Mouse (Mus musculus): ENCODE data around the gene Cckar. TPM values are rescaled to one million over a fixed set of nuclear protein-coding genes. Genes with fewer than 3 reads are reported as not detected.
A peak's percentile ranks its signal among the peaks of the same experiment; 100 is the strongest.

Cckar gene
- polyA plus RNA-seq (2015; fragmentation: Nextera tagmentation; extraction: Ambion mirVana), result 1.6 and 2.5 TPM in 2 replicates

DNA sequence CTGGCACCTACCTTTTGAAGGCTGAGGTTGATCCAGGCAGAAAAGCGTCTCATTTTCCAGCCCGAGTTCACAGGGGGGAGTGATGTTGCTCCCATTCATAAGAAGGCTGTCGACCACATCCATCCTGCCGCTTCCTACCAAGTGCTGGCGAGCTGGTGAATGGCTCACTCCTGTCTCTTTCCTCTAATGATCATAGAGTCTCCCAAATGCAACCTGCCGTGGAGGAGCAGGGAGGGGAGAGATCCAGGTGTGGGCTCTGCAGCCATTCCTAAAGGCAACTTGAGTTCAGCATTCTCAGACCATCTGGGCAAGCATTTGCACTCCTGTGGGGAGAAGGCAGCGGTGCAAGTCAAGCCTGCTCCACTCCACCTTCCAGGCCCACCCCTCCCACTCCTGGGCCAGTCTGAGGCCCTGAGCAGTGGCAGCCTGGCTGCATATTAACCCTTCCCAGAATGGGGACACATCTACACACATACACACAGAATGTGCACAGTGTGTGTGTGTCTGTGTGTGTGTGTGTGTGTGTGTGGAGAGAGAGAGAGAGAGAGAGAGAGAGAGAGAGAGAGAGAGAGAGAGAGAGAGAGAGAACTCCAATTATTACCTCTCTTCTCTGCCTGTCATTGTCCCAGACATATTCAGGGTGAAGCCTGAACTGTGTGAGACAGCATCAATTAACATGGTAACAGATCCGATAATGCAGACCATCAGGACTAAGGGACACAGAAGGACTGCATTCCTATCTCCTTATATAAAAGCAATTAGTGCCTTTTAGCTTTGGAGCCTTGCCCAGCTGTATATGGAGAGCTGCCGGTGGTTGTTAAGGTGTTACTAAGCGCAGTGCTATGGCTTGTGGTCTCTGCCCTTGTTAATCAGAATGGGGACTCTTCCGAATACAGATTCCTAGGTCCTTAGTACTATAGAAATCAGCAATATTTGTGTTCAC lies at the start of gene Cckar:
Cckar (minus strand) TSS at position 471 of the 943 bp plus-strand sequence.
- Histone ChIP-seq H3K27me3 (no peaks in the 10 kb centered on the region), H3K27ac (peak within 1 kb of the TSS; percentile 57), H3K36me3 (no peaks in the 10 kb centered on the region), H3K4me3 (replicated peaks) (no peak within 1 kb of the TSS), H3K4me2 (replicated peaks) (peak within 1 kb of the TSS; percentile 3; the same call in 1 of the 2 replicates), H3K9ac (replicated peaks) (no peak within 1 kb of the TSS; the same call in 1 of the 2 replicates), H3K9me3 (no peaks in the 10 kb centered on the region), H3K4me1 (replicated peaks) (peaks cover 29% of the 10 kb centered on the region)
- peak; percentile 88 for ATAC-seq
- WGBS, result 20% methylated on average over 11 of the region's 11 CpGs

DNA sequence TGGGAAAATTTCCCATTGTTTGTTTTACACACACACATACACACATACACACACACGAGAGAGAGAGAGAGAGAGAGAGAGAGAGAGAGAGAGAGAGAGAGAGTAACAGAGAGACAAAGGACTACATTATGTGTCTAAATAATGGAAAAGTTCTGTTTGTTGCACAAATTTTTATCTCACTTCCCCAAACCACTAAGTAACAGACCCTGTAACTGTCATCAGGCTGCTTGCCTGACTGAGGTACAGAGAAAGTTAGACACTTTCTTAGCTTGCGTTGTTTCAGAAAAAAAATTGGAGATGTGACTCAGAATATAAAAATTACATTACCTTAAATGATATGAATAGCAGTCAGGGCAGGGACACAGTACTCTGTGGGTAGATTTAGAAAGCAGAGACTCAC lies 36.6 kb upstream of the Cckar start:
- no peak for ATAC-seq
- Histone ChIP-seq H3K36me3 (no peaks in the 10 kb centered on the region), H3K4me1 (replicated peaks) (no peaks in the 10 kb centered on the region), H3K4me3 (replicated peaks) (no peak overlapping the region), H3K27me3 (no peaks in the 10 kb centered on the region), H3K4me2 (replicated peaks) (no peak overlapping the region), H3K9me3 (no peaks in the 10 kb centered on the region), H3K27ac (no peak overlapping the region), H3K9ac (replicated peaks) (no peak overlapping the region)
- 91% methylated on average over 2 of the region's 2 CpGs for WGBS

DNA sequence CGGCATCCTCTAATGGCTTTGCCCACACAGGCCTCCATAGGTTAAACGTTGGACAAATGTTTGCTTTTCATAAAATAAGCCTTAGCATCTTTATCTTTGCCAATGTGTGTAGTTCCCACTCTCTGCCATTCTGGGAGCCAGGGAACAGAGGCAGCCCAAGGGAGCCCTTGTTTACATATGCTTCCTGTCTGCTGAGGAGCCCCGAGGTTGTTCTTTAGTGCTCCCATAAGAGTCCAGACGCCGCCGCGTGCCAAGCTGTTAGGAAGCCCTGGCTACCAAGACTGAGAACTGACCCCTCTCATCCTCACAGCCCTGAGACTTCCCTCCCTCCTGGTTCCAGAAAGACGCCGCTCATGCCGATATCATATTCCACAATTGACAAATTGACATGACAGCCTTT lies 25.4 kb upstream of the Cckar start:
- H3K4me2 ChIP-seq (replicated peaks), result no peak overlapping the region
- H3K9ac ChIP-seq (replicated peaks), result no peak overlapping the region
- ATAC-seq, result no peak
- no peak overlapping the region for H3K27ac ChIP-seq
- H3K27me3 ChIP-seq, result no peaks in the 10 kb centered on the region
- no peaks in the 10 kb centered on the region for H3K9me3 ChIP-seq
- 76% methylated on average over 10 of the region's 10 CpGs for WGBS
- no peaks in the 10 kb centered on the region for H3K4me1 ChIP-seq (replicated peaks)
- no peak overlapping the region for H3K4me3 ChIP-seq (replicated peaks)
- no peaks in the 10 kb centered on the region for H3K36me3 ChIP-seq

DNA sequence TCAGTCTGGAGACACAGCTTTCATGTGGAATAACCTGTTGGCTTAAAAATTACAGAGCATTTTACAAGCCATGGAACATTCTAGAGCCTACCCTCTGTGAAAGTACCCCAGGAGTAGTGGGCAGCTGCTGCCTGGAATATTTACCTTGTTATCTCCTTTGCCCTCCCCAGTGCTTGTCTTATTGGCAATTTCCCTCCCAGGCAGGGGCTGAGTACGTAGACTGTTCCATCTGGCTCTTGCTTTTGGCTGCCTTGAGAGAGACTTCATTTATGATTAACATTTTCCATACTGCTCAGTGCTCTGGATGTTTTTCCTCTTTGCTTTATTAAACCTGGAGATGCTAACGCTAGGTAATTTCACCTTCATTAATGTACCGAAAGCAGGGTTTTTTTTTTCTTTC lies 20.1 kb upstream of the Cckar start:
- Histone ChIP-seq H3K4me3 (replicated peaks) (no peak overlapping the region), H3K9ac (replicated peaks) (no peak overlapping the region), H3K4me2 (replicated peaks) (no peak overlapping the region), H3K27me3 (no peaks in the 10 kb centered on the region), H3K9me3 (no peaks in the 10 kb centered on the region), H3K27ac (no peak overlapping the region), H3K4me1 (replicated peaks) (no peaks in the 10 kb centered on the region), H3K36me3 (no peaks in the 10 kb centered on the region)
- 90% methylated on average over 3 of the region's 3 CpGs for WGBS
- ATAC-seq, result no peak

- H3K27ac ChIP-seq, result no peak overlapping the region
- H3K4me1 ChIP-seq (replicated peaks), result no peaks in the 10 kb centered on the region
- H3K4me3 ChIP-seq (replicated peaks), result no peak overlapping the region
- no peak for ATAC-seq
- no peaks in the 10 kb centered on the region for H3K36me3 ChIP-seq
- 78% methylated on average over 5 of the region's 5 CpGs for WGBS
- no peak overlapping the region for H3K9ac ChIP-seq (replicated peaks)
- H3K4me2 ChIP-seq (replicated peaks), result no peak overlapping the region
- H3K9me3 ChIP-seq, result no peaks in the 10 kb centered on the region
- H3K27me3 ChIP-seq, result no peaks in the 10 kb centered on the region
Observed at GRCm38 (mm10) chr5:53726011-53726410, 18.5 kb upstream of the Cckar start.

DNA sequence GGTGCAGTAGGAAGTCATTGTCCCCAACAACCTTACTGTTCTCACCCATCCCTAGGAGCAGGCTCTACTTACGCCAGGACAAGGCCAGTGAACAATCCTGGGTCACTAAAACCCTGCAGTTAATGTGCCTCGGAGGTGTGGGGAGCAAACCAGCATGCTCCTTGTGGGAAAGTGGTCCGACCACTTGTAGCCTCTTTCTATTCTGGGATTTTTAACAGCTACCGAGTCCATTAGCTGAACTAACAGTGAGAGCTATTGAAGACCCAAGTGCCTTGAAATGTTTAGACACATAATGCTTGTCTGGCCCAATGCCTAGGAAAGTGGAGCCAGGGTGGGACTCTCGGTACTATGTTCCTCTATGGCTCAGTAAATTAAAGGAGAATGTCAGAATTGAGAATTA lies 9.0 kb upstream of the Cckar start:
- Histone ChIP-seq H3K4me1 (replicated peaks) (no peaks in the 10 kb centered on the region), H3K27ac (no peak overlapping the region), H3K4me2 (replicated peaks) (no peak overlapping the region), H3K27me3 (no peaks in the 10 kb centered on the region), H3K4me3 (replicated peaks) (no peak overlapping the region), H3K9me3 (no peaks in the 10 kb centered on the region), H3K9ac (replicated peaks) (no peak overlapping the region), H3K36me3 (no peaks in the 10 kb centered on the region)
- ATAC-seq, result no peak
- whole genome bisulfite sequencing, result 81% methylated on average over 5 of the region's 5 CpGs

DNA sequence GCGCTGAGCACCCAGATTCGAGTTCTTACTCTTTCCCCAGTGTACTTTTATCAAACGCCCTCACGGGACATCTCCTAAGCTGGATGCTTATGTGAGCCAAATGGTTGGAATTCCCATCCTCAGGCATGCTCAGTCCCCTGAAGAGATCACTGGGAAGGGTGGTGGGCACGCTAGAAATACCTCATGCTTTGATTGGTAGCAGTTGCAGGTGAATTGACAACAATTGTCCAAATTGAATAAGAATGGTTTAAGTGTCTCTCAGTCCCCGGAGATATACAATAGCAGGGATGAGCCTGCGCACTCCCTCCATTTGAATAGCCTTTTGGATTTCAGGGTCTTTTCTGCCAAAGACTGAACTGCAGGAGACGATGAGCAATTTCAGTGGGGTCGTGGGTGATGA lies 3.8 kb upstream of the Cckar start:
- no peak overlapping the region for H3K9ac ChIP-seq (replicated peaks)
- peaks cover 25% of the 10 kb centered on the region for H3K4me1 ChIP-seq (replicated peaks)
- ATAC-seq, result no peak

GRCm38 (mm10) chr5:53708191-53708590 lies 686 bp upstream of the Cckar start:
- peaks cover 29% of the 10 kb centered on the region for H3K4me1 ChIP-seq (replicated peaks)
- H3K27me3 ChIP-seq, result no peaks in the 10 kb centered on the region
- ATAC-seq, result peak; percentile 63
- no peak overlapping the region for H3K9ac ChIP-seq (replicated peaks)
- H3K4me2 ChIP-seq (replicated peaks), result no peak overlapping the region
- H3K9me3 ChIP-seq, result no peaks in the 10 kb centered on the region
- WGBS, result 25% methylated on average over 4 of the region's 4 CpGs
- peak overlapping the region; percentile 36; the same call in 1 of the 2 replicates for H3K27ac ChIP-seq
- H3K4me3 ChIP-seq (replicated peaks), result no peak overlapping the region
- no peaks in the 10 kb centered on the region for H3K36me3 ChIP-seq

More for the DNA sequence above, 3.8 kb upstream of the Cckar start:
- Histone ChIP-seq H3K27ac (no peak overlapping the region), H3K36me3 (no peaks in the 10 kb centered on the region), H3K9me3 (no peaks in the 10 kb centered on the region), H3K4me3 (replicated peaks) (no peak overlapping the region), H3K27me3 (no peaks in the 10 kb centered on the region), H3K4me2 (replicated peaks) (no peak overlapping the region)
- 50% methylated on average over 9 of the region's 9 CpGs for WGBS

- H3K4me2 ChIP-seq (replicated peaks), result no peak overlapping the region
- no peak overlapping the region for H3K27ac ChIP-seq
- no peak overlapping the region for H3K4me3 ChIP-seq (replicated peaks)
- no peak overlapping the region for H3K9ac ChIP-seq (replicated peaks)
- 90% methylated on average over 14 of the region's 14 CpGs for WGBS
- no peaks in the 10 kb centered on the region for H3K9me3 ChIP-seq
- no peaks in the 10 kb centered on the region for H3K36me3 ChIP-seq
- H3K4me1 ChIP-seq (replicated peaks), result peaks cover 18% of the 10 kb centered on the region
- no peaks in the 10 kb centered on the region for H3K27me3 ChIP-seq
- no peak for ATAC-seq
Observed at GRCm38 (mm10) chr5:53702686-53703085, 4.8 kb downstream of the Cckar start.

DNA sequence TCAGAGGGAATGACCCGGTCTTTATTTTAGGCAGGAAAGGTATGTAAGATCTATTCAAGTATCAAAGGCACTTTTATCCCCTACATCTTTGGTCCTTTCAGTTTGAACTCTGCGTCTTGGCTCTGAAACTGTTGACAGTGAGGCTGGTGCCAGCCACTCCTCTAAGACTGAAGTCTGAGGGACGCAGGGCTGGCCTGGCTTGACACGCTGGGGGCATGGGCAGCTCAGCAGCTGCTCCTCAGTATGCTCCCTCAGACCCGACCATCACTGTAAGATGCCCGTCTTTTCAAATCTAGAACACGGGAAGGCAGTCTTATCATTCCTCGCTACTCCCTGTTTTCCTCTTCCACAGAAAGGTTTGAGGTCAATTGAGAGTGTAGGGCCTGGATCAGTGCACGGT lies 9.7 kb downstream of the Cckar start:
- H3K36me3 ChIP-seq, result no peaks in the 10 kb centered on the region
- H3K27me3 ChIP-seq, result no peaks in the 10 kb centered on the region
- H3K4me3 ChIP-seq (replicated peaks), result no peak overlapping the region
- no peaks in the 10 kb centered on the region for H3K4me1 ChIP-seq (replicated peaks)
- 83% methylated on average over 9 of the region's 9 CpGs for WGBS
- no peak overlapping the region for H3K9ac ChIP-seq (replicated peaks)
- H3K9me3 ChIP-seq, result no peaks in the 10 kb centered on the region
- no peak for ATAC-seq
- H3K27ac ChIP-seq, result no peak overlapping the region
- no peak overlapping the region for H3K4me2 ChIP-seq (replicated peaks)

GRCm38 (mm10) chr5:53696701-53697100 lies 10.8 kb downstream of the Cckar start:
- Histone ChIP-seq H3K27me3 (no peaks in the 10 kb centered on the region), H3K4me3 (replicated peaks) (no peak overlapping the region), H3K4me2 (replicated peaks) (no peak overlapping the region), H3K4me1 (replicated peaks) (no peaks in the 10 kb centered on the region), H3K36me3 (no peaks in the 10 kb centered on the region), H3K9me3 (no peaks in the 10 kb centered on the region), H3K9ac (replicated peaks) (no peak overlapping the region), H3K27ac (no peak overlapping the region)
- no peak for ATAC-seq
- 84% methylated on average over 3 of the region's 3 CpGs for WGBS

DNA sequence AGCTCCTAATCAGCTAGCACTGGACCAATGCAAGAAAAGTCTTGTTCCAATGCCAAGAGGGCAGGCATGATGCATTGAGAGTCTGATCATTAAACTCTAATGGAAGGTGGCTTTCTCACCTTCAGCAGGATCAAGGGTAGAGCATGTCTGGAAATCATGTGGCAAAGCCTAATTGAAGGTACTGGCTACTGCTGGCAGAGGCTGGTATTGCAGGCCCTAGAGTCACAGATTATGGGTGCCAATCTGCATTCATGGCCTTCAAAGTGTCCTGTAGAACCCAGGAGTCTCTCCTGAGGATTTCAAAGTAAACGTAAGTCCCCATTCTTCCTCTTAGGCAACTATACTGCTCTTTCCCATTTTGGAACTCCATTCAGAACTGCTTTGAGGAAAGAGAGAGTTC lies 14.8 kb downstream of the Cckar start:
- no peak for ATAC-seq
- no peaks in the 10 kb centered on the region for H3K9me3 ChIP-seq
- no peaks in the 10 kb centered on the region for H3K4me1 ChIP-seq (replicated peaks)
- no peak overlapping the region for H3K27ac ChIP-seq
- no peaks in the 10 kb centered on the region for H3K36me3 ChIP-seq
- H3K27me3 ChIP-seq, result no peaks in the 10 kb centered on the region
- no peak overlapping the region for H3K4me2 ChIP-seq (replicated peaks)
- no peak overlapping the region for H3K9ac ChIP-seq (replicated peaks)
- 100% methylated on average over 1 of the region's 1 CpGs for WGBS
- H3K4me3 ChIP-seq (replicated peaks), result no peak overlapping the region

Measured in midbrain, embryonic 13.5 days (tissue).